Mouse (Mus musculus) G1E-ER4 (cell line): ENCODE measurements around the gene Tmem87b. TPM values are rescaled to one million over a fixed set of nuclear protein-coding genes. Genes with fewer than 3 reads are reported as not detected.

Experiments
- GATA1 ChIP-seq: IDR thresholded peaks from one replicate; pipeline ENCODE4 v1.8.0; 2012; ENCODE audit warnings: low read length, inconsistent platforms
- polyA plus RNA-seq: library from polyadenylated mRNA; stranded (reverse); fragments of >175 nt; gene quantifications from 2 replicates; pipeline ENCODE4 v1.2.3, GENCODE M21; 2012

The Tmem87b gene
- polyA plus RNA-seq, 1 experiment = 1.4 TPM

GRCm38 (mm10) chr2:128806561-128806960, 11.4 kb upstream of the Tmem87b start:
- TF ChIP-seq GATA1 = no peak

- no peak for TF ChIP-seq GATA1
These were observed 5.2 kb upstream of the Tmem87b start for GRCm38 (mm10) chr2:128812761-128813160.

DNA sequence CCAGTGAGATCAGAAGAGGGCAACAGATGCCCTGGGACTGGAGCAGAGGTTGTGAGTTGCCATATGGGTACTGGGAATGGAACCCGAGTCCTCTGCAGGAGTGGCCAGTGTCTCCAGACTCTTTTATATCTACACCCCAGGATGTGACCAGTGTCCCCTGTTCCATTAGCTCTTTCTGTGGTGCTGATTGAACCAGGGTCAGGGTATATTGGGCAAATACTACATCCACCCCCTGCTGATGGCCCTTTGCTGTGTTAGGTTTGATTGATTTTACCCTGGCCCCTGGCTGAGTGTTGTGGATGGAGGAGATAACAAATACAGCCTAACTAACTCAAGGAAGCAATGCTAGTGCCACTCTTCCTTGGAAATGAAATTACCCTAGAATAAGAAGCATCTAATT, 1.6 kb upstream of the Tmem87b start:
- TF ChIP-seq GATA1 = no peak

DNA sequence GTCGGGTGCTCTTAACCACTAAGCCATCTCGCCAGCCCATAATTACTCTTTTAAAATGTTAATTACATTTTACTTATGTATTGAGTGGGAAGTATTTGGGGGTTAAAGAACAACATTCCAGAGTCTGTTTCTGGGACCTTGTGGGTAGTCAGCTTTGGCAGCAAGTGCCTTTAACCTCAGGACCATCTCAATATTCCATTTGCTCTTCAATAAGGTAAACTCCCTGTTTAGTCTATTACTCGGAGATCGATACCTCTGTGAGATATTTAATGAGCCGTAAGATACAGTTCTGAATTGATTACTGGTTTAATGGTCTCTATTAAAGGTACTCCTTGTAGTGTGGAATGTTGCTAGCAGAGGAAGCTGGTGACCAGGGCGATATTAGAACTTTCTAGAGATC, 1.0 kb upstream of the Tmem87b start:
- TF ChIP-seq GATA1 = no peak

GRCm38 (mm10) chr2:128817387-128817785, 532 bp upstream of the Tmem87b start:
- no peak for TF ChIP-seq GATA1

DNA sequence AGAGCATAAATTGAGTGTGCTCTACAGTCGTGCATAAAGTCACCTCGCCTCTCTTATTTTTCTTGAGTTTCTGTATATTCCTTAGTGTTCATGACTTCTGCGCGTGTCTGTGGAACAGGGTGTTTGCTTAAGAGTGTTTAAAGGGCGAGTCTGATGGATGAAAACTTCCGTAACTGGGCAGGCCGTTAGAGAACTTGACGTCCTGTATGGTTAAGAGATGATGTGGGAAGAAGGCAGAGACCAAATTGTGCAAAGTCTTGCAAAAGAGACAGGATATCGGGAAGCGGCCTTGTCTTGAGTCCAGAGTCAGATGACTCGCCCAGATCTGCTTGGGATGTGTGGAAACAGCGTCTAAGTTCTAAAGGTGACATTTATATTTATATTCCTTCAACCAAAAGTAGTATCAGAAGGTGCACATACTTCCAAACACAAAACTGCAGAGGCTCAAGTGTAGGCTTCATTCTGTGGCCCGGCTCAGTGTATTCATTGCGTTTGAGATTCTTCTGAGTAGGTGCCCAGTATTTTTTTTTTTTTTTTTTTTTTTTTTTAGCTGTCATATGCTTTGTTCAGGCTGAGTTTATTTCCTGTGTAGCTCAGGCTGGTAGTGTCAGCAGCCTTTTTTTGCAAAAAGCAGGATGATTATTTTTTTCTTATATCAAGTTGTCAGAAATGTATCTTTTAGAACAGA, 1.2 kb downstream of the Tmem87b start:
- TF ChIP-seq GATA1 = no peak

DNA sequence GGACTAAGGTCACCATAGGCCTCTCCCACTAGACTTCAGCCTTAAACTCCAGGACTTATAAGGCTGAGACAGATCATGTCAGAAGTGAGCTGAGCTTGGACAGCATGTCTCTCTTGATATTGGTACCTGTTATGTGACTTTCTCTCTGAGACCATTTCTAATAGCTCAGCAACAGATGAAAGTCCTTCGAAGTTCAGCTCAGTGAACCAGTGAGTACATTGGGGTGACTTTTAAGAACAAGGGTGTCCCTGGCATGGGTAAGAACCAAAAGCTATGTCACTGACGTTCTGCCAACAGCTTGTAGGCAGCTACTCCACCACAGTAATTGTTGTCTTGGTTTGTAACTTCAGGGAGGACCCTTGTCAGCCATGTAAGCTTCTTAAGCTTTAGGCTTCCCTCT, 2.7 kb downstream of the Tmem87b start:
- no peak for TF ChIP-seq GATA1

- no peak for TF ChIP-seq GATA1
These were observed 6.0 kb downstream of the Tmem87b start for GRCm38 (mm10) chr2:128823893-128824292.

- no peak for TF ChIP-seq GATA1
These were observed 9.9 kb downstream of the Tmem87b start for GRCm38 (mm10) chr2:128827787-128828186.

GRCm38 (mm10) chr2:128832611-128833010, 14.7 kb downstream of the Tmem87b start:
- TF ChIP-seq GATA1 = no peak

DNA sequence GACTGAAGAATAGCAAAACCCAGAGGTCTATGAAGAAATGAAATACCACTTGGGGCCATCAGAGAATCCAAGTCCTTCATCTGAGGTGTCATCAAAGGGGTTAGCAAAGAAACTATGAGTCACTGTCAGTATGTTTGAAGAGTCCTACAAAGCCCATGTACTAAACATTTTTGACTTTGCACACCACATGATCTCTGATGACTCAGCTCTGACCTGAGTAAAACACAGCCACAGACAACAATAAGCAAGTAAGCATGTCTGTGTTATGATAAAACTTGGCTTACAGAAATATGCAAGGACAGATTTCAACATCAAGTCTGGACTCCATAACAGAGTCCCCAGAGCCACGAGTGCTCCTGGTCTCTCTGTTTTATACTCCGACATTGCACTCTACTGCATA, 15.1 kb downstream of the Tmem87b start:
- TF ChIP-seq GATA1 = no peak

DNA sequence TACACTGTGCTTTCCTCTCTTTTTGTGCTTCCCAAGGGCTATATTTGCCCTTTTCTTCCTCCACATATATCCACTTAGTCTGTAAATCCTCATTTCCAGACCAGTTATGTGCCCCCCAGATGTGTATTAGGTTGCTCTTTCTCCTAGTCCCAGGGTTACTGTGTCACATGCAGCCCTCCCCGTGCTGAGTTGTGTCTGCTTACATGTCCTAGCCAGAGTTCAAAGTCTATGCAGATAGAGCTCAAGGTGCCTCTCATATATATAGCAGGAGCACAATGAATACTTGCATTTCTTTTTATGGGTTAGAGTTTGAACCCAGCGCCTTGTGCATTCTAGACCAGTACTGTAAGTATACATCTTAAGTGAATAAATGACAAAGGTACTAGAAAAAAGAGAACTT, 15.5 kb downstream of the Tmem87b start:
- TF ChIP-seq GATA1 = no peak

DNA sequence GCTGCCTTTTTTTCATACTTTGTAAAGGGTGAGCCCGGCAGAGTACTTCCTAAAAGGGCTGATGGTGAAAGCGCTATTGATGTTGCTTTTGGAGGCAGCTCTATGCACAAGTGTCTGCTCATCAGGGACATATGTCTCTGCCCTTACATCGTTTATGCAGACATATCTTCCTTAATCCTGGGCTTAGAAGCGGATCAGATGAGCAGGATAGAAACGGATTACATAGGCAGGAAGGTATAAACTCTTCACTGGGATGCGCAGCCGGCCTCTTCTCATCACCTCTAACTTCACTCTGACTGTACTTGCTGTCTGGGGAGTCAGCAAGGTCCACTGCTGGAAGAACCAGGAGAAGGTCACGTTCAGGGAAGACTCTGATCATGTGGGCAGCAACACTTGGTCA, 19.6 kb downstream of the Tmem87b start:
- TF ChIP-seq GATA1 = no peak

DNA sequence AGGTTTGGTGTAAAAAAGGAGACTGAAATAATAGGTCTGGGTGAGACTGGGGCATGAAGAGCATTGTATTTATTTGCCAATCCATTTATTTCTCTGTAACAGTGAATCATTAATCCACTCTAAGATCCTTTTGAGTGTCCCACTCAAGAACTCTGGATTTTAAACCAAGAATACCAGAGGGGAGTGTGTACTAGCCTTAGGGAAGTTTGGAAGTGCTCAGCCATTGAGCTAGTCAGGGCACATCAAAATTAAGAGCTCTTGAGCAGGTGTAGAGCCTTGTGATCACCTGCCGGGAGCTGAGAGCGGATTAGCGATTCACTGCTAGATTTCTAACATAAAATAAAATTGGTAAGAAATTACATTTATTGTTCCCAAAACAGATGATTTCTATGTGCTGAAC, 20.7 kb downstream of the Tmem87b start:
- no peak for TF ChIP-seq GATA1

DNA sequence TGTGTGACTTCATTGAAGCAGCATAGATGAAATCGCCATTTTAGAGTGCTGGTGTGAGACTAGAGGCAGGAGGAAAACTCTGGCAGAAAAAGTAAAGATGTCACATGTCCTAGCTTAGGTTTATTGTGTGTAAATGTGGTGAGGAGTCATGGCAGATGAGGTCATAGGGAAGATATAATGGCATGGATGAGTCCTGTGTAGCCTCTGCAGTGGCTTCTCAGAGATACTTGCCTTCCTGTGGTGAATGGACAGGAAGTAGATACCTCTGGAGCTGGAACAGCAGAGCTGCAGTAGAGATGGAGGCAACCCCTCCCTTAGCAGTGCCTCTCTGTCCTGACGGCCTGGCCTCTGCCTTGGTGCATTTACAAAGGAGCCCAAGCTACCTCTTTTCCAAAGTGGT, 21.6 kb downstream of the Tmem87b start:
- no peak for TF ChIP-seq GATA1

- TF ChIP-seq GATA1 = no peak
These were observed 24.5 kb downstream of the Tmem87b start for GRCm38 (mm10) chr2:128842437-128842836.

GRCm38 (mm10) chr2:128850036-128850435, 32.1 kb downstream of the Tmem87b start:
- no peak for TF ChIP-seq GATA1

GRCm38 (mm10) chr2:128856673-128857072, 38.8 kb downstream of the Tmem87b start:
- TF ChIP-seq GATA1 = no peak
